Mouse (Mus musculus) limb, embryonic 12.5 days (tissue): Measurements from ENCODE around the gene Cfap221. TPM values are rescaled to one million over a fixed set of nuclear protein-coding genes. Genes with fewer than 3 reads are reported as not detected.
A peak's percentile ranks its signal among the peaks of the same experiment; 100 is the strongest.

Experiments
- ATAC-seq: fragments of 200-750 bp; cut with Nextera tagmentation; 2 replicates; pipeline ENCODE4 v1.8.0; 2017; ENCODE audit warnings: low read depth, moderate TSS enrichment; ENCODE audit not compliant: insufficient number of reproducible peaks, insufficient read depth, low FRiP score, low TSS enrichment
- H3K27ac ChIP-seq: fragments of 300-500 bp; sonication (generic); 2 replicates; pipeline ENCODE4 v1.5.1; 2016; ENCODE audit warnings: mild to moderate bottlenecking, moderate library complexity
- H3K27me3 ChIP-seq: fragments of 300-500 bp; sonication (generic); 2 replicates; pipeline ENCODE4 v1.6.1; 2016; ENCODE audit warnings: mild to moderate bottlenecking, moderate library complexity
- H3K36me3 ChIP-seq: fragments of 300-500 bp; sonication (generic); 2 replicates; pipeline ENCODE4 v1.6.1; 2016; ENCODE audit warnings: mild to moderate bottlenecking, moderate library complexity
- H3K4me1 ChIP-seq: fragments of 300-500 bp; sonication (generic); replicated peaks from 2 replicates; pipeline ENCODE4 v1.6.1; 2016
- H3K4me2 ChIP-seq: fragments of 300-500 bp; sonication (generic); 2 replicates; pipeline ENCODE4 v1.6.1; 2016; ENCODE audit warnings: mild to moderate bottlenecking, moderate library complexity
- H3K4me3 ChIP-seq: fragments of 300-500 bp; sonication (generic); replicated peaks from 2 replicates; pipeline ENCODE4 v1.5.1; 2016; ENCODE audit warnings: mild to moderate bottlenecking
- H3K9ac ChIP-seq: fragments of 300-500 bp; sonication (generic); replicated peaks from 2 replicates; pipeline ENCODE4 v1.6.1; 2016; ENCODE audit warnings: mild to moderate bottlenecking, moderate library complexity
- H3K9me3 ChIP-seq: fragments of 300-500 bp; sonication (generic); 2 replicates; pipeline ENCODE4 v1.6.1; 2016; ENCODE audit warnings: mild to moderate bottlenecking, moderate library complexity
- WGBS: fragments of 180-500 bp; shearing (Covaris S2); methylation state at CpG from one replicate; pipeline ENCODE4 v1.1.7; 2016; 5-methylcytosine and 5-hydroxymethylcytosine counted together
- polyA plus RNA-seq: library from polyadenylated mRNA; unstranded; fragments of >200 nt; fragmentation: Nextera tagmentation; extraction: Ambion mirVana; gene quantifications from 2 replicates; pipeline ENCODE4 v1.2.1, GENCODE M21; 2016

Gene Cfap221
- polyA plus RNA-seq: 0.11 and 0.23 TPM in 2 replicates

- Histone ChIP-seq H3K27me3 (no peaks in the 10 kb centered on the region; the same call in 1 of the 2 replicates), H3K27ac (no peak within 1 kb of the TSS), H3K9ac (peak within 1 kb of the TSS; percentile 27; the same call in 1 of the 2 replicates), H3K4me3 (peak within 1 kb of the TSS; percentile 51), H3K4me2 (peak within 1 kb of the TSS; percentile 76), H3K36me3 (no peaks in the 10 kb centered on the region), H3K9me3 (no peaks in the 10 kb centered on the region), H3K4me1 (0 out of 2 replicates have a peak, but pooled peaks cover 3% of the 10 kb centered on the region)
- ATAC-seq: peak; percentile 93
- WGBS: 7% methylated on average over 30 of the region's 30 CpGs
Observed at GRCm38 (mm10) chr1:119996798-119997581, at the start of gene Cfap221. Cfap221 (minus strand) TSS chr1:119997234.

- no peaks in the 10 kb centered on the region for H3K4me1 ChIP-seq
- no peak for ATAC-seq
- no peaks in the 10 kb centered on the region for H3K36me3 ChIP-seq
- H3K9me3 ChIP-seq: no peaks in the 10 kb centered on the region
- no peak overlapping the region for H3K9ac ChIP-seq
- 87% methylated on average over 16 of the region's 16 CpGs for WGBS
- no peak overlapping the region for H3K4me3 ChIP-seq
- H3K27me3 ChIP-seq: no peaks in the 10 kb centered on the region
- no peak overlapping the region for H3K4me2 ChIP-seq
- H3K27ac ChIP-seq: no peak overlapping the region
Observed at GRCm38 (mm10) chr1:120044584-120044983, 47.5 kb upstream of the Cfap221 start.

DNA sequence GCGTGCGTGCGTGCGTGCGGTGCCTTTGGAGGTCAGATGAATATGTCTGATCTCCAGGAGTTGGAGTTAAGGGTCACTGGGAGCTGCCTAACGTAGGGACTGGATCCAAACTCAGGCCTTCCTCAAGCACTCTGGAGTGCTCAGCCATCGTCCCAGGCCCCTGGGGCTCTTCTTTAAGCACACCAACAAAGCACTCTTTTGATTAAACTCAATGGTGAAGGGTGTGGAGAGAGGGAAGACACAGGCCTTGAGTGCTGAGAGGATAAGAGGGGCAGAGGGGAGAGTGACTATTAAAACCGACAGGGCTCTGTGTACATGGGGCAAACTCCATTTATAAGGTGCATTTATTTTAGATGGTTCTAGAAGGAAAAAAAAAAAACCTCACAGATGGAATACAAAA, 45.4 kb upstream of the Cfap221 start:
- Histone ChIP-seq H3K9ac (no peak overlapping the region), H3K27me3 (no peaks in the 10 kb centered on the region), H3K4me3 (no peak overlapping the region), H3K4me2 (no peak overlapping the region), H3K36me3 (no peaks in the 10 kb centered on the region), H3K9me3 (no peaks in the 10 kb centered on the region), H3K27ac (no peak overlapping the region), H3K4me1 (no peaks in the 10 kb centered on the region)
- WGBS: 79% methylated on average over 8 of the region's 8 CpGs
- ATAC-seq: no peak

- 83% methylated on average over 9 of the region's 9 CpGs for WGBS
Observed at GRCm38 (mm10) chr1:120038594-120038993, 41.6 kb upstream of the Cfap221 start.

GRCm38 (mm10) chr1:120037021-120037683, 40.1 kb upstream of the Cfap221 start:
- Histone ChIP-seq H3K27me3 (no peaks in the 10 kb centered on the region), H3K4me3 (no peak overlapping the region), H3K9me3 (no peaks in the 10 kb centered on the region), H3K36me3 (no peaks in the 10 kb centered on the region), H3K4me2 (no peak overlapping the region), H3K27ac (no peak overlapping the region), H3K9ac (no peak overlapping the region), H3K4me1 (no peaks in the 10 kb centered on the region)
- 77% methylated on average over 9 of the region's 9 CpGs for WGBS
- ATAC-seq: no peak

More at GRCm38 (mm10) chr1:120038594-120038993, 41.6 kb upstream of the Cfap221 start:
- Histone ChIP-seq H3K9me3 (no peaks in the 10 kb centered on the region), H3K4me1 (no peaks in the 10 kb centered on the region), H3K4me3 (no peak overlapping the region), H3K9ac (no peak overlapping the region), H3K27me3 (no peaks in the 10 kb centered on the region), H3K36me3 (no peaks in the 10 kb centered on the region), H3K27ac (no peak overlapping the region), H3K4me2 (no peak overlapping the region)
- no peak for ATAC-seq

DNA sequence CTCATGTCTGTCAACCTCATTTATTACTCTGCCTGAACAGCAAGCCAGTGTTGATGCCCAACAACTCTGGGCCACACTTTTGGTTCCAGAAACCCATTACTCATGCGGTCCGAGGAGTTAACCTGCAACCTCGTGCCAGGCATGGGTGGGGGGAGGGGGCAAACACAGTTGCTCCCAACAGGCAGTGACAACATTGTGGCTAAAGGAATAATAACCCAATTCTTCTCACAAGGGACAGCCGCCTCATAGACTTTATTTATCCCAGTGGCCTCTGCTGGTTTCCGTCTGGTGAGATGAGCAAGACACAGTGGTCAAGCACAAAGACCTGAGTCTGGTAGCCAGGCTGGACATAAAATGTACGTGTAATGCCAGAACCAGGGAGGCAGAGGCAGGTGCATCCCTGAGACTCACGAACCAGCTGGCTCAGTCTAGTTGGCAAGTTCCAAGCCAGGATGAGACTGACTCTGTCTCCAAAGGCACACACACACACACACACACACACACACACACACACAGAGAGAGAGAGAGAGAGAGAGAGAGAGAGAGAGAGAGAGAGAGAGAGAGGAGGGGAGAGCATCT, 38.5 kb upstream of the Cfap221 start:
- no peak overlapping the region for H3K4me3 ChIP-seq
- no peaks in the 10 kb centered on the region for H3K27me3 ChIP-seq
- no peaks in the 10 kb centered on the region for H3K9me3 ChIP-seq
- no peak overlapping the region for H3K9ac ChIP-seq
- no peak overlapping the region for H3K27ac ChIP-seq
- H3K4me2 ChIP-seq: no peak overlapping the region
- H3K36me3 ChIP-seq: no peaks in the 10 kb centered on the region
- no peaks in the 10 kb centered on the region for H3K4me1 ChIP-seq
- 77% methylated on average over 7 of the region's 7 CpGs for WGBS
- ATAC-seq: no peak

GRCm38 (mm10) chr1:120034793-120035192, 37.8 kb upstream of the Cfap221 start:
- Histone ChIP-seq H3K9ac (no peak overlapping the region), H3K9me3 (no peaks in the 10 kb centered on the region), H3K4me2 (no peak overlapping the region), H3K36me3 (no peaks in the 10 kb centered on the region), H3K4me3 (no peak overlapping the region), H3K4me1 (no peaks in the 10 kb centered on the region), H3K27me3 (no peaks in the 10 kb centered on the region), H3K27ac (no peak overlapping the region)
- 55% methylated on average over 1 of the region's 1 CpGs for WGBS
- ATAC-seq: no peak

DNA sequence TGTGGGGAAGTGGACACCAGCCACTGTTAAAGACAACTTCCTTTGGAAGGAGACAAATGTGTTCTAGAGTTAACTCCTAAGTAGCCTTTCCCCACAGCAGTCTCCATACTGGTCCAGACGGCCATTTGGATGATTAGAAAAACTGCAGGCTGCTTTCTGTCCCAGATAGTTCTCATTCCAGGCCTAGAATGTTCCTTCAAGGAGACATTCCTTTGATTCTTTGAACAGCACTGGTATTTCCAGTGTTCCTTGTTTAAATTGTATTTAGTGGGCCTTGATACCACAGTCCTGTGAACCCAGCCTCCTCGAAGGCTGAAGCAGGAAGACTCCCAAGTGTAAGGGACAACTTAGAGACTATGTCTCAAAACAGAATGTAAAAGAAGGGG, 36.4 kb upstream of the Cfap221 start:
- Histone ChIP-seq H3K4me2 (no peak overlapping the region), H3K27ac (no peak overlapping the region), H3K9me3 (no peaks in the 10 kb centered on the region), H3K4me1 (no peaks in the 10 kb centered on the region), H3K9ac (no peak overlapping the region), H3K27me3 (no peaks in the 10 kb centered on the region), H3K36me3 (no peaks in the 10 kb centered on the region), H3K4me3 (no peak overlapping the region)
- 75% methylated on average over 2 of the region's 2 CpGs for WGBS
- ATAC-seq: no peak

GRCm38 (mm10) chr1:120032804-120033468, 35.9 kb upstream of the Cfap221 start:
- H3K9me3 ChIP-seq: no peaks in the 10 kb centered on the region
- H3K9ac ChIP-seq: no peak overlapping the region
- H3K4me2 ChIP-seq: no peak overlapping the region
- no peaks in the 10 kb centered on the region for H3K4me1 ChIP-seq
- ATAC-seq: 0 out of 2 replicates have a peak, but pooled peaks have one; percentile 69
- no peak overlapping the region for H3K4me3 ChIP-seq
- H3K36me3 ChIP-seq: no peaks in the 10 kb centered on the region
- no peaks in the 10 kb centered on the region for H3K27me3 ChIP-seq
- 46% methylated on average over 10 of the region's 10 CpGs for WGBS
- H3K27ac ChIP-seq: no peak overlapping the region

DNA sequence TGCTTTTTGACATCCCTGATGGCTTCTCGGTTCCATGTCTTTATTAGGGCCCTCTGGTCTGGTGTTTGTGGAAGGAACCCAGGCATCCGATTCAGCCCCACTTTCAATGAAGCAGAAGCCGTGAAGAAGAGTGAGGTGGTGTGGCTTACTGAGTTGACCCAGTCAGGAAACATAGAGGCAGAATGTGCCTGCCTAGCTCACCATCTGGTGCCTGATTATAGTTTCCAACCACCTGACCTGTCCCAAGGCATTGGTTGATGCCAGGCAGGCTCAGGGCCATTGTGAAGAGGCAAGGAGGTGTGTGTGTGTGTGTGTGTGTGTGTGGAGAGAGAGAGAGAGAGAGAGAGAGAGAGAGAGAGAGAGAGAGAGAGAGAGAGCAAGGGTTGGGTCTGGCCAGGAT, 33.4 kb upstream of the Cfap221 start:
- Histone ChIP-seq H3K27me3 (no peaks in the 10 kb centered on the region), H3K36me3 (no peaks in the 10 kb centered on the region), H3K9ac (no peak overlapping the region), H3K4me3 (no peak overlapping the region), H3K27ac (no peak overlapping the region), H3K4me2 (no peak overlapping the region), H3K9me3 (no peaks in the 10 kb centered on the region), H3K4me1 (no peaks in the 10 kb centered on the region)
- ATAC-seq: no peak
- 74% methylated on average over 3 of the region's 3 CpGs for WGBS

GRCm38 (mm10) chr1:120027693-120028092, 30.7 kb upstream of the Cfap221 start:
- no peak overlapping the region for H3K4me2 ChIP-seq
- ATAC-seq: no peak
- no peak overlapping the region for H3K4me3 ChIP-seq
- H3K4me1 ChIP-seq: peaks cover 5% of the 10 kb centered on the region
- no peaks in the 10 kb centered on the region for H3K36me3 ChIP-seq
- no peaks in the 10 kb centered on the region for H3K9me3 ChIP-seq
- H3K9ac ChIP-seq: no peak overlapping the region
- H3K27me3 ChIP-seq: no peaks in the 10 kb centered on the region
- H3K27ac ChIP-seq: no peak overlapping the region
- 77% methylated on average over 4 of the region's 4 CpGs for WGBS
